Mouse (Mus musculus) liver, adult 2 months (tissue): ENCODE results near the gene Per1.

Source experiments
- CTCF ChIP-seq: fragments of 200-500 bp; IDR thresholded peaks from 2 replicates; pipeline ENCODE4 v1.5.1; 2011; ENCODE audit warnings: low read depth, low read length, control low read depth
- POLR2A ChIP-seq: fragments of 200-500 bp; IDR thresholded peaks from 2 replicates; pipeline ENCODE4 v1.6.1; 2011; ENCODE audit warnings: low read length, control low read depth; ENCODE audit not compliant: insufficient read depth; ENCODE audit errors: extremely low read depth

DNA sequence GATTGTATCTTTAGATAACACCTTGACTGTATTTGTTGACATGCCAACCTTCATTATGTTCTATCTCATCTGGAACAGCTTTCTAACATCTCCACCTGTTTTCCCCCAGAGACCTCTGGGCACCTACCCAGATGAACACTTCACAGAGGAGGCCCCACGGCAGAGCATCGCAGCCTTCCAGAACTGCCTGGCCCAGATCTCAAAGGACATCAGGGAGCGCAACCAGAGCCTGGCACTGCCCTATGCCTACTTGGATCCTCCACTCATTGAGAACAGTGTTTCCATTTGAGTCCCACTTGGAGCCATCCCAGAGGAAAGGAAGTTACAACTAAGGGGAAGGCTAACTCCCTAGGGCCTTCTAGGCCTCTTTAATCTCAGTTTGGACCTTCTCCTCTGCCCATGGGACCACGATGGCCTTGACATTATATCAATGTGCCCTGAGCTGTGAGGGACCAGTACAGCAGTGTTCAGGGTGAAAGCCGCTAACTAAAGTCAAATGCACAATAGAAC lies 53.5 kb downstream of the Per1 start:
- TF ChIP-seq POLR2A (no peak), CTCF (no peak)
